ENCODE assay signal across 8 mouse cellular contexts in genomic region chr4:147809292-147809965, GRCm38 (mm10). TPM values are rescaled to one million over a fixed set of nuclear protein-coding genes. Genes with fewer than 3 reads are reported as not detected.
A peak's percentile ranks its signal among the peaks of the same experiment; 100 is the strongest.
DNase-seq lines count a peak whose midpoint lies in the region; ATAC-seq and TF ChIP-seq lines count a peak whose summit lies in the region.
"Not testable (repeated sequence)": the region's sequence is repeated elsewhere in the genome, so short reads cannot be mapped to it uniquely, and the experiment has no call there.

TSS of gene Zfp984 (minus strand) at chr4:147809788.

- not testable (repeated sequence) for H3K9me3 ChIP-seq in ES-Bruce4 (replicated peaks; ENCODE audit: control insufficient read depth, insufficient read depth, low read length, poor library complexity, severe bottlenecking); hindbrain, embryonic 11.5 days (ENCODE audit: control insufficient read depth, low read length); lung, postnatal 0 days (ENCODE audit: low read length); neural tube, embryonic 11.5 days (ENCODE audit: control insufficient read depth, low read length)

- H3K4me3 ChIP-seq in ES-Bruce4 (ENCODE audit: low read depth, low read length) = peak within 1 kb of the TSS; percentile 78
- H3K4me3 ChIP-seq in hindbrain, embryonic 11.5 days (ENCODE audit: low read depth, low read length) = peak within 1 kb of the TSS; percentile 35
- H3K4me3 ChIP-seq in lung, postnatal 0 days (ENCODE audit: low read depth, low read length) = peak within 1 kb of the TSS; percentile 49
- peak within 1 kb of the TSS; percentile 39 for H3K4me3 ChIP-seq in neural tube, embryonic 11.5 days (ENCODE audit: low read depth, low read length)

- DNase-seq in gastrocnemius, adult 18-20 months (ENCODE audit: low spot score) = peak; percentile 16
- DNase-seq in hindbrain, embryonic 11.5 days (ENCODE audit: low spot score) = peak; percentile 62
- DNase-seq in kidney, postnatal 36 days = peak; percentile 54 to 71
- peak; percentile 73 for DNase-seq in lung, postnatal 0 days (ENCODE audit: low spot score)
- DNase-seq in neural tube, embryonic 11.5 days (ENCODE audit: low spot score) = peak; percentile 61
- peak; percentile 30 for DNase-seq in testis, postnatal 14 days (ENCODE audit: low spot score)

- not testable (repeated sequence) for TF ChIP-seq EP300 in ES-Bruce4 (IDR thresholded peaks at IDR 0.05; ENCODE audit: insufficient read depth, low read depth, low read length); lung, postnatal 0 days (IDR thresholded peaks at IDR 0.05)

- peak within 1 kb of the TSS; percentile 35 for H3K4me2 ChIP-seq in hindbrain, embryonic 11.5 days (replicated peaks; ENCODE audit: low read depth, low read length)
- H3K4me2 ChIP-seq in lung, postnatal 0 days (replicated peaks; ENCODE audit: low read depth, low read length) = peak within 1 kb of the TSS; percentile 58
- H3K4me2 ChIP-seq in neural tube, embryonic 11.5 days (ENCODE audit: low read depth) = peak within 1 kb of the TSS; percentile 63

- 12% methylated on average over 15 of the region's 15 CpGs for WGBS in hindbrain, embryonic 11.5 days
- 11% methylated on average over 15 of the region's 15 CpGs for WGBS in lung, postnatal 0 days
- 9% methylated on average over 15 of the region's 15 CpGs for WGBS in neural tube, embryonic 11.5 days

- H3K36me3 ChIP-seq in ES-Bruce4 (ENCODE audit: control insufficient read depth, insufficient read depth, low read length, poor library complexity, severe bottlenecking); hindbrain, embryonic 11.5 days (ENCODE audit: control insufficient read depth, insufficient read depth, low read length); lung, postnatal 0 days (ENCODE audit: insufficient read depth, low read length); neural tube, embryonic 11.5 days (ENCODE audit: control insufficient read depth, insufficient read depth, low read length): not testable (repeated sequence)

- H3K27ac ChIP-seq in ES-Bruce4 (ENCODE audit: insufficient read depth, low read length) = peak within 1 kb of the TSS; percentile 81
- not testable (repeated sequence) for H3K27ac ChIP-seq in hindbrain, embryonic 11.5 days (ENCODE audit: low read depth, low read length); neural tube, embryonic 11.5 days (ENCODE audit: low read depth, low read length)
- H3K27ac ChIP-seq in lung, postnatal 0 days (ENCODE audit: low read length) = peak within 1 kb of the TSS; percentile 59; the same call in 1 of the 2 replicates

- ATAC-seq in common myeloid progenitor, adult 5-6 weeks (replicated peaks; ENCODE audit: low read depth, poor library complexity, severe bottlenecking) = peak; percentile 90
- peak; percentile 67; the same call in 1 of the 2 replicates for ATAC-seq in hindbrain, embryonic 11.5 days (ENCODE audit: low FRiP score)
- ATAC-seq in lung, postnatal 0 days = peak; percentile 51
- ATAC-seq in neural tube, embryonic 11.5 days (ENCODE audit: insufficient read depth, low FRiP score, low TSS enrichment) = 0 out of 2 replicates have a peak, but pooled peaks have one; percentile 32

- TF ChIP-seq CTCF in ES-Bruce4 (IDR thresholded peaks at IDR 0.05; ENCODE audit: low read depth, low read length); lung, postnatal 0 days (IDR thresholded peaks at IDR 0.05): not testable (repeated sequence)

- not testable (repeated sequence) for H3K4me1 ChIP-seq in ES-Bruce4 (ENCODE audit: control insufficient read depth, insufficient read depth, low read length); hindbrain, embryonic 11.5 days (replicated peaks; ENCODE audit: control insufficient read depth, insufficient read depth, low read length); lung, postnatal 0 days (ENCODE audit: insufficient read depth, low read depth, low read length); neural tube, embryonic 11.5 days (ENCODE audit: control insufficient read depth, insufficient read depth, low read length)

- H3K9ac ChIP-seq in ES-Bruce4 (ENCODE audit: low read depth, poor library complexity, severe bottlenecking) = peak within 1 kb of the TSS; percentile 79
- peak within 1 kb of the TSS; percentile 48 for H3K9ac ChIP-seq in hindbrain, embryonic 11.5 days (ENCODE audit: low read depth, low read length)
- H3K9ac ChIP-seq in lung, postnatal 0 days (replicated peaks; ENCODE audit: low read depth) = peak within 1 kb of the TSS; percentile 32; the same call in 1 of the 2 replicates
- H3K9ac ChIP-seq in neural tube, embryonic 11.5 days (ENCODE audit: low read length) = peak within 1 kb of the TSS; percentile 39

- TF ChIP-seq POLR2A in ES-Bruce4 (IDR thresholded peaks at IDR 0.05; ENCODE audit: insufficient read depth, low read length) = not testable (repeated sequence)

- not testable (repeated sequence) for H3K27me3 ChIP-seq in ES-Bruce4 (ENCODE audit: control insufficient read depth, insufficient read depth, low read length, poor library complexity, severe bottlenecking); hindbrain, embryonic 11.5 days (ENCODE audit: control insufficient read depth, insufficient read depth, low read length); lung, postnatal 0 days (replicated peaks; ENCODE audit: insufficient read depth, low read length); neural tube, embryonic 11.5 days (ENCODE audit: control insufficient read depth, insufficient read depth, low read length)

RNA-seq across cellular contexts. Expression of gene Zfp984, which starts in this region (rescaled TPM):
- 54.0 and 59.1 TPM in 2 replicates for polyA plus RNA-seq in ES-Bruce4 (2011; ENCODE audit: insufficient read depth, insufficient read length, low read depth, missing spikeins)
- total RNA-seq in common myeloid progenitor, adult 5-6 weeks (2017) = 40.0 and 50.5 TPM in 2 replicates
- 1 to 10 TPM; 1.2 to 1.3 TPM for total RNA-seq in gastrocnemius, adult 18-20 months (2021)
- polyA plus RNA-seq in hindbrain, embryonic 11.5 days (2014; fragmentation: Nextera tagmentation; extraction: Ambion mirVana) = 7.9 and 8.6 TPM in 2 replicates
- polyA plus RNA-seq in lung, postnatal 0 days (2015; fragmentation: Nextera tagmentation; extraction: Ambion mirVana) = 6.8 and 8.0 TPM in 2 replicates
- 7.2 and 7.5 TPM in 2 replicates for polyA plus RNA-seq in neural tube, embryonic 11.5 days (2014; fragmentation: Nextera tagmentation; extraction: Ambion mirVana)

Comparison
In these comparisons a context has a peak if more than half of its experiments do, and no peak if none do; other contexts are left out.
1. RNA of gene Zfp984 (total RNA-seq): 40.0 to 50.5 TPM in common myeloid progenitor, adult 5-6 weeks; 1.2 to 1.3 TPM in gastrocnemius, adult 18-20 months; every median in the first group is over 10 times any median in the second.
2. ATAC-seq: peak in every context shown above with its lines; median percentile 90 in common myeloid progenitor, adult 5-6 weeks; 67 in hindbrain, embryonic 11.5 days; 51 in lung, postnatal 0 days; 32 in neural tube, embryonic 11.5 days.
3. DNase-seq: peak in every context shown above with its lines; median percentile 73 in lung, postnatal 0 days; 62 in kidney, postnatal 36 days; 62 in hindbrain, embryonic 11.5 days; 61 in neural tube, embryonic 11.5 days; 30 in testis, postnatal 14 days; 16 in gastrocnemius, adult 18-20 months.
4. Peak in every context shown above with its lines, with median percentiles within 50 percentile points of each other: H3K4me3 ChIP-seq, H3K9ac ChIP-seq and H3K4me2 ChIP-seq.